Mouse (Mus musculus): ENCODE data around the gene Hist1h2bg.
A peak's percentile ranks its signal among the peaks of the same experiment; 100 is the strongest.
"Not testable (repeated sequence)": the region's sequence is repeated elsewhere in the genome, so short reads cannot be mapped to it uniquely, and the experiment has no call there.

Hist1h2bg gene

DNA sequence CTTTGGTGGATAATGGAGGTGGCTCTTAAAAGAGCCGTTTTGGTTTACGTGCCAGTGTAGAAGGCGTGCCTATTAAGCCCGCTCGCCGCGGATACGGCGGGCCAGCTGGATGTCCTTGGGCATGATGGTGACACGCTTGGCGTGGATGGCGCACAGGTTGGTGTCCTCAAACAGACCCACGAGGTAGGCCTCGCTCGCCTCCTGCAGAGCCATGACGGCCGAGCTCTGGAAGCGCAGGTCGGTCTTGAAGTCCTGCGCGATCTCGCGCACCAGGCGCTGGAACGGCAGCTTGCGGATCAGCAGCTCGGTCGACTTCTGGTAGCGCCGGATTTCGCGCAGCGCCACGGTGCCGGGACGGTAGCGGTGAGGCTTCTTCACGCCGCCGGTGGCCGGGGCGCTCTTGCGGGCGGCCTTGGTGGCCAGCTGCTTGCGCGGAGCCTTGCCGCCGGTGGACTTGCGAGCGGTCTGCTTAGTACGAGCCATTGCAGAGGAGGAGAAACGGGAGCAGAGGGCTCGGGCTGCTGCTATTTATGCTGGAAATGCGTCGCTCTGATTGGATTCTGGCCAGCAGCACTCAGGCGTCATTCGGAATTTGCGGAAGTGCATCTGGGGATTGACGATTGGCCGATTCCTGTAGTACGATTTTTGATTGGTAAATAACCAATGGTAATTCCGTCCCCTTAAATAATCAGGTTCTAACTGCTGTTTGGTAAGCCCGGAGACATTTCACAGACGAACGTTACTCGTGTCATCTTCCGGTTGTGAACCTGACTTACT lies 9.1 kb upstream of the Hist1h2bg start, which contains the start of gene Hist1h3e:
Gene Hist1h3e (minus strand): TSS at position 487 of the 777 bp plus-strand sequence.
- peak; percentile 94 to 98 for DNase-seq (ENCODE audit: low spot score in 2 of 2)

GRCm38 (mm10) chr13:23562699-23563462 lies 8.3 kb upstream of the Hist1h2bg start:
- DNase-seq (ENCODE audit: low spot score in 2 of 2), result peak in 1 of 2 experiments; percentile 62

- DNase-seq (ENCODE audit: low spot score in 2 of 2), result no peak
Measured at GRCm38 (mm10) chr13:23564482-23564881, 6.7 kb upstream of the Hist1h2bg start.

- not testable (repeated sequence) for DNase-seq (ENCODE audit: low spot score in 2 of 2)
Measured at GRCm38 (mm10) chr13:23570261-23571021, 755 bp upstream of the Hist1h2bg start.

GRCm38 (mm10) chr13:23571504-23572217 lies 465 bp downstream of the Hist1h2bg start:
- DNase-seq (ENCODE audit: low spot score in 2 of 2), result not testable (repeated sequence)

DNA sequence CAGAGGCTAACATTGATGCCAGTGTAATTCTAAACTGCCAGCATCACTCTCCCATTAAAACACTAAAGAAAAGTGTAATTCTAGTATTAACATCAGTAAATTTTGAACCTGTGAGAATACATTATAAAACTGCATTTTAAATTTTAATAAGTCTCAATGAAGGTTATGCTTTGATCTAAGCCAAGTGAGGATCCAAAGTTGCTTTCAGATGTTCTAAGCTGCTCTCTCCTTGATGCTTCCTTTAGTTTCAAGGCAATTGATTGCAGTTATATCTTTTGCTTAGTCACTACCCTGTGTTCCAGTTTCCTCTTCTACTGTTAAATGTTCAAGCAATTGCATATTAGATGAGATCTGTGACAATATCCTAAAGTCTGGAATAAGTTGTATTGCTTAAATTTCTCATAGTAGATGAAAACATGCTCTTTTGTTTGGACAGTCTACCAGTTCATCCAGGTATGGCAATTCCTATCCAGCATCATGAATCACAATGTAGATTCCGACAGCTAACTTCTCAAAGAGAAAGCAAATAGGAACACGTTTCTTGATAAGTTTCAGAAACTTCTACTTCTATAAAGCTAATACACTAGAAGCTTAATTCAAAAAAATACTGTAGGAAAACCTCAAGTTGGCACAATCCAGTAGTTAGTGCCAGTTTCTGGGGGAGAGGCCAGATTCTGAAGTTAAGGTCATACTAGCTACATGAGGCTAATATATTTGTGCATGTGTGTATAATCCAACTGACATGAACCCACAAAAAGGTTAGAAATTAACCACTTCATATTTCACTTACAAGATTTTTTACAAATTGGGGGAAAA lies 1.2 kb downstream of the Hist1h2bg start:
- peak in 1 of 2 experiments; percentile 31 for DNase-seq (ENCODE audit: low spot score in 2 of 2)

DNA sequence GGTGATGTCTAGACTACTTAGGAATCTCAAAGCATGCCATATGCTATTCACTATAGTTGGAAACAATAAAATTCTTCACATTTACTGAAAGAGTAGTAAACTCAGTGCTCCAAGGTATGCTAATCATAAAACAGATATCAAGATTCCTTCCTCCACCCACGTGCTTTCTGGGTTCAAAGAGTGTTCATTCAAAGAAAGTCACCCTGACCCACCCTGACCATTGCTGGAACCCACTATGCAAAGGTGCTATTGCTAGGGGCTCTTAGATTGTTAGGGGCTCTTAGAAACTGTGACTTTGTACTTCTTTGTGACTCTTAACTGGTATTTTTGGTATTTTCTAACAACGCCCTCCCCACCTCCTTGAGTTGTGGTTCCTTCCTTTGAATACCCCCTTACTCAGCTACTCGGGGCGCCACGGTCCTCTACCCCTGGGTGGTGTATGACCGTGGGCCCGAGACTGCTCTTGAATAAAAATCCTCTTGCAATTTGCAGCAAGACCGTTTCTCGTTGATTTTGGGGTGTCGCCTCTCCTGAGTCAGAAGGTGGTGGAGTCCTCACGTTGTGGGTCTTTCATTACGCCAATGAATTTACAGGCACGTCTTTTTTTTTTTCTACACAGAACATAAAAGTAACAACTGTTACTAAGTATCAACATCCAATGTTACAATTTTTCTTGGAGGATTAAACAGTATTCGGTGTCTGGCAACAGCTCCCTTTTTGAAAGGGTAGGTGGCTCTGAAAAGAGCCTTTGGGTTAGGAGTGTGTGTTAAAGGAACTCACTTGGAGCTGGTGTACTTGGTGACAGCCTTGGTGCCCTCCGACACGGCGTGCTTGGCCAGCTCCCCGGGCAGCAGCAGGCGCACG lies 2.1 kb downstream of the Hist1h2bg start:
- DNase-seq (ENCODE audit: low spot score in 2 of 2), result peak in 1 of 2 experiments; percentile 78

GRCm38 (mm10) chr13:23573898-23574524 lies 2.8 kb downstream of the Hist1h2bg start, which contains the start of the genes Hist1h2bf and Hist1h2ad:
Gene Hist1h2bf, minus strand, starts transcription at chr13:23574196.
Gene Hist1h2ad, plus strand, starts transcription at chr13:23574381.
- peak; percentile 91 to 93 for DNase-seq (ENCODE audit: low spot score in 2 of 2)

- DNase-seq (ENCODE audit: low spot score in 2 of 2), result peak in 1 of 2 experiments; percentile 60
Measured at GRCm38 (mm10) chr13:23574546-23575170, 3.5 kb downstream of the Hist1h2bg start.

DNA sequence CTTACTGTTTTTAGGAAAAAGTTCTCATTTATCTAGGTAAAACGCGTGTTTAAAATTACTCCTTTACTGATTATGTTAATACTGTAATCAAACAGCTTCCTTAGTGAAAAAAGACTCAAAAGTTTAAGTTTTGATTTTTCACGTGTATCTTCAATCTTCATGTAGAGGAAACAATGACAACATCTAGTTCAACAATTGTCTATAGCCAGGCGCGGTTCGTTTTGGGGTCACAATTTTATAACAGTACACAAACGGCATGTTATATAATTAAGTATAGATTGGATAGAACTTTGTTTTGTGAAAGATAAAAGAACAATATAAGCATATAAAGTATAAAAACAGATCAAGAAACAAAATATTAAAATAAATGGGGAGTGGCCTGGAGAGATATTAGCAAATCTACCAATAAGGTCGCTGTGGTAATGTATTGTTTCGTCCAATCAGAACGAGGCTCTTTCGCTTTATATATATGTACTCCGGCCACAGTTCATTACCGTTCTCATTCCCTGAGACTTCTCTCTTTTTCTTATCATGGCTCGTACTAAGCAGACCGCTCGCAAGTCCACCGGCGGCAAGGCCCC lies 4.2 kb downstream of the Hist1h2bg start, which contains the start of gene Hist1h3d:
Gene Hist1h3d (plus strand): TSS at position 493 of the 581 bp plus-strand sequence.
- peak; percentile 79 to 82 for DNase-seq (ENCODE audit: low spot score in 2 of 2)

DNA sequence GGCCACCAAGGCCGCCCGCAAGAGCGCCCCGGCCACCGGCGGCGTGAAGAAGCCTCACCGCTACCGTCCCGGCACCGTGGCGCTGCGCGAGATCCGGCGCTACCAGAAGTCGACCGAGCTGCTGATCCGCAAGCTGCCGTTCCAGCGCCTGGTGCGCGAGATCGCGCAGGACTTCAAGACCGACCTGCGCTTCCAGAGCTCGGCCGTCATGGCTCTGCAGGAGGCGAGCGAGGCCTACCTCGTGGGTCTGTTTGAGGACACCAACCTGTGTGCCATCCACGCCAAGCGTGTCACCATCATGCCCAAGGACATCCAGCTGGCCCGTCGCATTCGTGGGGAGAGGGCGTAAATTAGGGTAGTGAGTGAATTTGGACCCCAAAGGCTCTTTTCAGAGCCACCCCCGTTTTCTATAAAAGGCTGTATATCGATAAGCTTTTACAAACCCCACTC lies 4.7 kb downstream of the Hist1h2bg start:
- not testable (repeated sequence) for DNase-seq (ENCODE audit: low spot score in 2 of 2)

DNA sequence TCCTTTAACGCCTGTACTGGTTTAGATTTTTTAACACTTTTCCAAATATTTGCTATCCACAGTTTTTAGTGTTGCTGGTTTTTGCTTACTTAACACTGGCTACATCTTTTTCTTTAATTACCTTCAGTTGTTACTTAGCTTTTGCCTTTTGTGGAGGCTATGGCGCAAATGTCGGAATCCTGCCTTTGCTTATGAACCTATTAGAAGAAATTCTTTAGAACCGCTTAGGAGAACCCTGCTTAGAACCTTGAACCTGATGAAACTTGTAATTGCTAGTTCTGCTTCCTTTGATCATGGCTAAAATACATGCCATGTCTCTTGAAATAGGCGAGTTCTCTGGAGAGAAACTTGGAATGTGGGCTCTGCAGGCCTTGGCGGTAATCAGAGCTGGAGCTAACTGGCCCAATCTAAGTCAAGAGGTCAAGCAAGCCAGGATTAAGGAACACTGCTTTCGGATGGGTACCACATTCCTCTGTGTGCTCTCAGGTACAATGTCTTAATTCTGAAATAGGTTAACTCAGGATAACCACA lies 5.2 kb downstream of the Hist1h2bg start:
- no peak for DNase-seq (ENCODE audit: low spot score in 2 of 2)

DNA sequence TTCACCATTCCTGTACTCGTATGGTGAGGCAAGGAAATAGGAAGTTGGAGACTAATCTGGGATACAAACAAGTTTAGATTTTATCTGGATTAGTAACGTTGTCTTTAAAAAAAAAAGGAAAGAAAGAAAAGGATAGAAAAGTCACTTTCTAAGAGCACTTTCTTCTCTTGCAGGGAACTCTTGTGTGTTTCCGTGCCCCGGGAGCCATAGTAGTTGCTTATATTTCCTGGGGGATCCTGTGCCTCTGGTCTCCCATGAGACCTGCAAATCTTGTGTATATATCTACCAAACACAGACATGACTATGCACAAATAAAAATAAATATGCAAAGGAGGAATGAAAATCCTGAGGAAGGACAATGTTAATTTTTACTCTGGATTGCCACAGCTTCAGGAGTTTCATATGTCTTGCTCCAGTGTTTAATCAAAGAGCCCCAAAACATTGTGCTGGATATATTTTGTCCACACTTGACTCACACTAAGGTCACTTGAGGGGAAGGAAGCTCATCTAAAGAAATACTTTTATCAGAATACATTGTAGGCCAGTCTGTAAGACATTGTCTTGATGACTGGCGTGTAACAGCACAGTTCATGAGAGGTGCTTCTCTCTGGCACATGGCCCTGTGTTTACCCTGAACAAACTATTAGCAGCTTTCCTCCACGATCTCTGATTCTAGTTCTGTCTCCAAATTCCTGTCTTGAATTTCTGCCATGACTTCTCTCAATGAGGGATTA lies 5.9 kb downstream of the Hist1h2bg start:
- no peak for DNase-seq (ENCODE audit: low spot score in 2 of 2)

DNA sequence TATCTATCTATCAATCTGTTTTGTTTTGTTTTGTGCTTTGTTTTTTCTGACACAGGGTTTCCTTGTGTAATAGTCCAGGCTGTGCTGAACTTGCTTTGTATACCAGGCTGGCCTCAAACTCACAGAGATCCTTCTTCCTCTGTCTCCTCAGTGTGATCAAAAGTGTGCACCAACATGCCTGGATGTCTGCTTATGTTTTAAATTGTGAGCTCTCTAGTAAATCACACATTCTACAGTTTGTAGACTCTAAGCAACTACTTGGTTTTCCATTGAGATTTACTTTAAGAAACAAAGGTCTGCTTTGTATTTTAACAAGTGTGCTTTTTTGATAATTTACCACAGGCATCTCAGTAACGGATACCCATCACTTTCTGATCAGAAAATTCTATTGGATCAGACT lies 6.6 kb downstream of the Hist1h2bg start:
- DNase-seq (ENCODE audit: low spot score in 2 of 2), result no peak

DNA sequence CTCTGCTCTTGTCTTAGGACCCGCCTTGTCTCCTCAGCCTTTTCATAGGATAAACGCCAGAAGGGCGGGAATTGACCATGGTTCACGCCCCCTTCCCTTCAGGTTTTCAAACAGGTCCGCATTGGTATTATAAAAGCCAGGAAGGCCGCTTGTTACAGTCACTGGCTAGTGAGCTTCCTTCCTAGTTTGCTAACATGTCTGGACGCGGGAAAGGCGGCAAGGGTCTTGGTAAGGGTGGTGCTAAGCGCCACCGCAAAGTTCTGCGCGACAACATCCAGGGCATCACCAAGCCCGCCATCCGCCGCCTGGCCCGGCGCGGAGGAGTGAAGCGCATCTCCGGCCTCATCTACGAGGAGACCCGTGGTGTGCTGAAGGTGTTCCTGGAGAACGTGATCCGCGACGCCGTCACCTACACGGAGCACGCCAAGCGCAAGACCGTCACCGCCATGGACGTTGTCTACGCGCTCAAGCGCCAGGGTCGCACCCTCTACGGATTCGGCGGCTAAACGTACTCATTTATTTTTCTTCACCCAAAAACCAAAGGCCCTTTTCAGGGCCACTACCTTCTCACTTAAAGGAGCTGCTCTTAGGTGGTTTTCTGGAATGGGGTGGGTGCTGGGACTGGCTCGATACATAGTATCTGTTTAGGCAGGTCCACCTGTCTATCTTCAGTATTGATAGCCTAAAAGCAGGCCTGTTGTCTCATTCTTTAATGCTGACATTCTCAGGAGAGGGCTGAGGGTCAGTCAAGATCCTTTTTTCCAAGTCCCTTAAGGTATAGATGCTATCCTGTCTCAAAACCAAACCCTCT lies 10.4 kb downstream of the Hist1h2bg start, which contains the start of gene Hist1h4d:
Gene Hist1h4d (plus strand): TSS at position 191 of the 811 bp plus-strand sequence.
- DNase-seq (ENCODE audit: low spot score in 2 of 2), result peak; percentile 96 to 97
